Mouse (Mus musculus) E14TG2a.4 (cell line): ENCODE results near the gene Ppm1h.
"Not testable (repeated sequence)": the region's sequence is repeated elsewhere in the genome, so short reads cannot be mapped to it uniquely, and the experiment has no call there.

Source experiments
- H3K27me3 ChIP-seq: 2 replicates; pipeline ENCODE4 v1.6.1; 2014; ENCODE audit warnings: low read length, control low read depth; ENCODE audit not compliant: insufficient read depth
- H3K36me3 ChIP-seq: 2 replicates; pipeline ENCODE4 v1.6.1; 2014; ENCODE audit warnings: low read length, control low read depth; ENCODE audit not compliant: insufficient read depth
- H3K4me1 ChIP-seq: replicated peaks from 2 replicates; pipeline ENCODE4 v1.6.1; 2014; ENCODE audit warnings: low read depth, low read length, control low read depth
- H3K4me3 ChIP-seq: replicated peaks from 2 replicates; pipeline ENCODE4 v1.5.1; 2014; ENCODE audit warnings: mild to moderate bottlenecking, low read length
- H3K9me3 ChIP-seq: 2 replicates; pipeline ENCODE4 v1.6.1; 2014; ENCODE audit warnings: low read length, control low read depth
- CTCF ChIP-seq: conservative IDR thresholded peaks from 2 replicates; pipeline ENCODE4 v1.5.1; 2014; ENCODE audit warnings: low read length
- NANOG ChIP-seq: IDR thresholded peaks from 2 replicates; pipeline ENCODE4 v1.6.1; 2014; ENCODE audit warnings: borderline replicate concordance, low read length, mixed read lengths
- POU5F1 ChIP-seq: IDR thresholded peaks from 2 replicates; pipeline ENCODE4 v1.6.1; 2014; ENCODE audit warnings: low read length, borderline replicate concordance

The Ppm1h gene

GRCm38 (mm10) chr10:122918325-122918694 lies 239.7 kb downstream of the Ppm1h start:
- no peak overlapping the region for H3K4me3 ChIP-seq
- peaks cover 2% of the 10 kb centered on the region for H3K4me1 ChIP-seq
- no peaks in the 10 kb centered on the region for H3K36me3 ChIP-seq
- peaks cover 21% of the 10 kb centered on the region for H3K27me3 ChIP-seq
- peaks cover 9% of the 10 kb centered on the region for H3K9me3 ChIP-seq
- TF ChIP-seq NANOG: no peak
- no peak for TF ChIP-seq POU5F1
- TF ChIP-seq CTCF: no peak

DNA sequence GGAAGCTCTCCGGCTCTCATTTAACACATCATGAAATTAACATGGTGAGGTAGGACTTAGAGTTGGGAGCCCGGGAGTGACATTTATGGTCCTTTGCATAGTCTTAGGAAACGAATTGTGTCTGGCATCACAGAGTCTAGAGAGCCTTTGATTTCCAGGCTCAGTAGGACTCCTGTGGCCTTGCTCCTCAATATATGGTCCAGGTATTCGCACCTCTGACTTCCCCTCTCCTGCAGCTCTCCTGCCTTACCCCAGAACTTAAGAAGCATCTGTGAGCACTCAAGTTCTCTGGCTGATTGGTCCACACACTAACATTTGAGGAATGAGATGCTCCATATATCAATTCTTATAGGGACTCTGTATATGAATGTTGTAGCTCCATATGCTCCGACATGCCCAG lies 240.2 kb downstream of the Ppm1h start:
- Histone ChIP-seq H3K27me3 (peaks cover 17% of the 10 kb centered on the region), H3K4me1 (no peaks in the 10 kb centered on the region), H3K9me3 (peaks cover 9% of the 10 kb centered on the region), H3K36me3 (no peaks in the 10 kb centered on the region), H3K4me3 (no peak overlapping the region)
- no peak for TF ChIP-seq POU5F1
- no peak for TF ChIP-seq NANOG
- TF ChIP-seq CTCF: no peak

DNA sequence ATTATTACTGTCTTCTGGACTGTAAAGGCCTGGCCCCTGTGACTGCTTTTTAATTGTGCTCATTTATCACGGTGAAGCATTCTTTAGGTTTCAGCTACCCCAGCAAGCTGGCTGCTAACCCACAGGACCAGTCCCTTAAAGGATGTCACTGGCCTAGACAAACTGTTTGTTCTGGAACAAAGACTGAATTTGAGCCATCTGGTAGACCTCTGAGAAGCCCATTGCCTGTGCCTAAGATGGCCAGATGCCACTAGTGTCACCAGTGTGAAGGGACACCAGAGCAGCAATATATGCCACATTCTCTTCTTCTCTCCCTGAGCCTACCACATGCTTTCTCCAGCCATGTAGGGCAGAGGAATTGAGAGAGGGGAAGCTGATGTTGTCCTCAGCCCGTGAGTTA lies 240.9 kb downstream of the Ppm1h start:
- TF ChIP-seq NANOG (no peak), CTCF (no peak), POU5F1 (no peak)
- Histone ChIP-seq H3K4me1 (no peaks in the 10 kb centered on the region), H3K9me3 (peaks cover 9% of the 10 kb centered on the region), H3K27me3 (peaks cover 15% of the 10 kb centered on the region; the same call in 1 of the 2 replicates), H3K4me3 (no peak overlapping the region), H3K36me3 (no peaks in the 10 kb centered on the region)

DNA sequence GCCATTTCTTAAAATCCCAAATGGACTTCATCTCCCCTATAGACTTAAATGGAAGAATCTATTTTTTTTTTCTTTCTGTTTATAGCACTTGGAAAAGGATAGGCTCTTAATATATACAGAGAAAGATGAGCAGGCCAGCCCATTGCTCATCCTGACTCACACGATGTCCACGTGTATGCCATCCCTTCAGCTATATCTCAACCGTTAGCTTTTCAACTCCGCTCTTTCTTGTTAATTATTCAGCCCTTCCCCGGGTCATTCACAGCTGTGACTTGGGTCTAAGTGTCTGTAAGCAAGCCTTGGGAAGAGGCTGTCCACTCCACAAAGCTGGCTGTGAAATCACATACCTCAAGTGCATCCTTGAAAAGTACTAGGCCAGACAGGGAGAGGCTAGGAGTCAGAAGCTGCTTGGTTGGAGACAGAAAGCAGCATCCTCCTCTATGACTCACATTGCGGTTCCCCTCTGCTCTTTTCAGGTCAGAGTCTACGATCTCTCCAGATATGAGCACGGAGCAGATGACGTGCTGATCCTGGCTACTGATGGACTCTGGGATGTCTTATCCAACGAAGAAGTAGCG lies 241.7 kb downstream of the Ppm1h start:
- no peaks in the 10 kb centered on the region for H3K4me1 ChIP-seq
- no peak overlapping the region for H3K4me3 ChIP-seq
- H3K36me3 ChIP-seq: no peaks in the 10 kb centered on the region
- H3K27me3 ChIP-seq: peaks cover 15% of the 10 kb centered on the region; the same call in 1 of the 2 replicates
- TF ChIP-seq CTCF (no peak), NANOG (no peak), POU5F1 (no peak)
- H3K9me3 ChIP-seq: peaks cover 9% of the 10 kb centered on the region

GRCm38 (mm10) chr10:122922226-122922625 lies 243.7 kb downstream of the Ppm1h start:
- no peak overlapping the region for H3K4me3 ChIP-seq
- TF ChIP-seq POU5F1: no peak
- peaks cover 15% of the 10 kb centered on the region; the same call in 1 of the 2 replicates for H3K27me3 ChIP-seq
- no peaks in the 10 kb centered on the region for H3K4me1 ChIP-seq
- peaks cover 9% of the 10 kb centered on the region for H3K9me3 ChIP-seq
- H3K36me3 ChIP-seq: no peaks in the 10 kb centered on the region

DNA sequence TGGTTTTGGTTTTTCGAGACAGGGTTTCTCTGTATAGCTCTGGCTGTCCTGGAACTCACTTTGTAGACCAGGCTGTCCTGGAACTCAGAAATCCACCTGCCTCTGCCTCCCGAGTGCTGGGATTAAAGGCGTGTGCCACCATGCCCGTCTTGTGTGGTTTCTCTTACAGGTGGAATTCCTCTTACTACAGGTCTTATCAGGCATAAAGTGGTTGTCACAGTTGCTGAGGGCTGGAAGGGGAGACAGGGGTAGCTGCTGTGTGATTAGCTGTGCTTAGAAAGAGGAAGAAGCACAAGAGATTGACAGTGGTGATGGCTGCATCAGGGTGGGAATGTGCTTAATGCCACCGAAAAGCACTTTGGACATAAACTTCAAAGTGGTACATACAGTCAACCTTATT lies 246.0 kb downstream of the Ppm1h start:
- H3K4me3 ChIP-seq, H3K27me3 ChIP-seq, H3K9me3 ChIP-seq, H3K36me3 ChIP-seq, H3K4me1 ChIP-seq: not testable (repeated sequence)

DNA sequence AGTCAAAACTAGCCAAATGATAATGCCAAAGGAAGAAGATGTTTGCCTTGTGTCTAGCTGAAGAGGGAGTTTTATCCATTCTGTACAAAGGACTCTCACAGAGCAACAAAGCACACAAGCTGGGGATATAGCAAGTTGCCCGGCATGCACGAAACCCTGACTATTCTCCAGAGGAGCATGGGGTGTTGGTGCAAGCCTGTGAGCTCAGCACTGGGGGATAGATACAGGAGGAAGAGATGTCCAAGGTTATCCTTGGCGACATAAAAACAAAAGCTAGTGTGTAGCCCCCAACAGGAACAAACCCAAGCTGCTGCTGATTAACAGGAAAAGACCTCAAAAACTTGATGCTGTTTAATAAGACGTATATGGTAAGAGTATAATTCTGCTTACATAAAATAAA lies 247.7 kb downstream of the Ppm1h start:
- H3K27me3 ChIP-seq: peaks cover 15% of the 10 kb centered on the region; the same call in 1 of the 2 replicates
- H3K36me3 ChIP-seq: no peaks in the 10 kb centered on the region
- no peak for TF ChIP-seq CTCF
- no peak for TF ChIP-seq POU5F1
- TF ChIP-seq NANOG: no peak
- no peak overlapping the region for H3K4me3 ChIP-seq
- no peaks in the 10 kb centered on the region for H3K9me3 ChIP-seq
- H3K4me1 ChIP-seq: peaks cover 6% of the 10 kb centered on the region

GRCm38 (mm10) chr10:122930520-122930919 lies 252.0 kb downstream of the Ppm1h start:
- peaks cover 23% of the 10 kb centered on the region for H3K4me1 ChIP-seq
- H3K9me3 ChIP-seq: no peaks in the 10 kb centered on the region
- TF ChIP-seq CTCF: no peak
- no peak for TF ChIP-seq NANOG
- TF ChIP-seq POU5F1: no peak
- H3K4me3 ChIP-seq: no peak overlapping the region
- H3K27me3 ChIP-seq: peaks cover 39% of the 10 kb centered on the region
- H3K36me3 ChIP-seq: no peaks in the 10 kb centered on the region

DNA sequence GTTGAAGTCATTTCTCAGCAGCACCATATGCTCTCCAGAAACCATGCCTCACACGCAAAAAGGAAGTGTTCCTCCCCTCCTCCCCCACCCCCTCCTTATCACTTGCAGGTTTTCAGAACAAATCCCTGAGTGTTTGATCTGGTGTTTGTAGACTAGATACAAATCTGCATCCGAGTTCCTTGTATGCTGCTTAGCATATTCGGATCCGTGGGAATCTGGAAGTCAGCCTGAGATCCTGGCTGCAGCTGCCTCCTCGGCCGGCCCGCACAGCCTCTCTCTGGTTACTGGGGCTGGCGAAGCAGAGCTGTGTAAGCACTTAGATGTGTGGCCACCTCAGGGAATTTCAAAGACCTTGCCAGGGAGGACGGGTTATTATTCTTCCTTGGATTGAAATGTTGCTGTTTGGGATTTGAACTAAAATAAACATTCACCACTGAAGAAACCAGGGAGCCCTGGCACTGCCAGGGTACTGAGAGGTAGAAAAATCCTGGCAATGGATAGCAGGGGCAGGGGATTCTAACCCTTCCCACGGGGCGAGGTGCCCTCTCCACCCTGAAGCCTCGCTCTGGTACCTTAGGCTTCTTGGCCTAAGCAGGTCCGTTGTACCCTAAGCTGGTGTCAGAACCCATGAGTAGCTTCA lies 252.8 kb downstream of the Ppm1h start:
- peaks cover 23% of the 10 kb centered on the region for H3K4me1 ChIP-seq
- no peaks in the 10 kb centered on the region for H3K9me3 ChIP-seq
- H3K36me3 ChIP-seq: no peaks in the 10 kb centered on the region
- TF ChIP-seq POU5F1 (no peak), CTCF (no peak), NANOG (no peak)
- no peak overlapping the region for H3K4me3 ChIP-seq
- H3K27me3 ChIP-seq: peaks cover 39% of the 10 kb centered on the region
